Mouse (Mus musculus) liver, embryonic 15.5 days (tissue): ENCODE measurements around the gene Aldh3b2. TPM values are rescaled to one million over a fixed set of nuclear protein-coding genes. Genes with fewer than 3 reads are reported as not detected.
"Not testable (repeated sequence)": the region's sequence is repeated elsewhere in the genome, so short reads cannot be mapped to it uniquely, and the experiment has no call there.

Experiments used
- ATAC-seq: fragments of 200-750 bp; cut with Nextera tagmentation; 2 replicates; pipeline ENCODE4 v1.8.0; 2017; ENCODE audit warnings: moderate number of reproducible peaks, mild to moderate bottlenecking, moderate library complexity; ENCODE audit not compliant: insufficient read depth
- H3K27ac ChIP-seq: fragments of 300-500 bp; sonication (generic); replicated peaks from 2 replicates; pipeline ENCODE4 v1.5.1; 2015; ENCODE audit warnings: mild to moderate bottlenecking, inconsistent platforms
- H3K27me3 ChIP-seq: fragments of 300-500 bp; sonication (generic); 2 replicates; pipeline ENCODE4 v1.6.1; 2015; ENCODE audit warnings: mild to moderate bottlenecking, inconsistent platforms
- H3K36me3 ChIP-seq: fragments of 300-500 bp; sonication (generic); replicated peaks from 2 replicates; pipeline ENCODE4 v1.6.1; 2015; ENCODE audit warnings: moderate library complexity, mild to moderate bottlenecking, inconsistent platforms
- H3K4me1 ChIP-seq: fragments of 300-500 bp; sonication (generic); replicated peaks from 2 replicates; pipeline ENCODE4 v1.6.1; 2015; ENCODE audit warnings: inconsistent platforms
- H3K4me2 ChIP-seq: fragments of 300-500 bp; sonication (generic); 2 replicates; pipeline ENCODE4 v1.6.1; 2015; ENCODE audit warnings: moderate library complexity, mild to moderate bottlenecking, inconsistent platforms
- H3K4me3 ChIP-seq: fragments of 300-500 bp; sonication (generic); replicated peaks from 2 replicates; pipeline ENCODE4 v1.5.1; 2015; ENCODE audit warnings: mild to moderate bottlenecking, inconsistent platforms
- H3K9ac ChIP-seq: fragments of 300-500 bp; sonication (generic); 2 replicates; pipeline ENCODE4 v1.6.1; 2015; ENCODE audit warnings: moderate library complexity, mild to moderate bottlenecking, inconsistent platforms
- H3K9me3 ChIP-seq: fragments of 300-500 bp; sonication (generic); replicated peaks from 2 replicates; pipeline ENCODE4 v1.6.1; 2016; ENCODE audit warnings: inconsistent platforms
- WGBS: fragments of 180-500 bp; shearing (Covaris S2); methylation state at CpG from one replicate; pipeline ENCODE4 v1.1.7; 2015; ENCODE audit warnings: mixed read lengths; ENCODE audit not compliant: insufficient replicate concordance; 5-methylcytosine and 5-hydroxymethylcytosine counted together
- polyA plus RNA-seq: library from polyadenylated mRNA; unstranded; fragments of >200 nt; fragmentation: Nextera tagmentation; extraction: Ambion mirVana; gene quantifications from 2 replicates; pipeline ENCODE4 v1.2.1, GENCODE M21; 2015

The Aldh3b2 gene
- polyA plus RNA-seq, 1 experiment from 2014 or later = 0.32 TPM

- WGBS = 6% methylated on average over 2 of the region's 2 CpGs
- no peaks in the 10 kb centered on the region for H3K27me3 ChIP-seq
- no peak overlapping the region for H3K4me2 ChIP-seq
- H3K9ac ChIP-seq = no peak overlapping the region
- 0 out of 2 replicates have a peak, but pooled peaks cover 6% of the 10 kb centered on the region for H3K4me1 ChIP-seq
- no peak for ATAC-seq
- no peak overlapping the region for H3K27ac ChIP-seq
- H3K36me3 ChIP-seq = no peaks in the 10 kb centered on the region
- H3K9me3 ChIP-seq = no peaks in the 10 kb centered on the region
- no peak overlapping the region for H3K4me3 ChIP-seq
Observed at GRCm38 (mm10) chr19:3962469-3962868, 9.7 kb upstream of the Aldh3b2 start.

GRCm38 (mm10) chr19:3964030-3964429 is 8.1 kb upstream of the Aldh3b2 start:
- no peaks in the 10 kb centered on the region for H3K27me3 ChIP-seq
- 0 out of 2 replicates have a peak, but pooled peaks cover 7% of the 10 kb centered on the region for H3K4me1 ChIP-seq
- no peak overlapping the region for H3K27ac ChIP-seq
- no peaks in the 10 kb centered on the region for H3K36me3 ChIP-seq
- no peak overlapping the region for H3K9ac ChIP-seq
- no peak overlapping the region for H3K4me2 ChIP-seq
- ATAC-seq = no peak
- no peak overlapping the region for H3K4me3 ChIP-seq
- no peaks in the 10 kb centered on the region for H3K9me3 ChIP-seq
- 54% methylated on average over 4 of the region's 4 CpGs for WGBS

- peaks cover 9% of the 10 kb centered on the region for H3K4me1 ChIP-seq
- no peak overlapping the region for H3K9ac ChIP-seq
- H3K4me2 ChIP-seq = no peak overlapping the region
- WGBS = 58% methylated on average over 11 of the region's 11 CpGs
- ATAC-seq = no peak
- no peaks in the 10 kb centered on the region for H3K9me3 ChIP-seq
- no peaks in the 10 kb centered on the region for H3K27me3 ChIP-seq
- no peak overlapping the region for H3K27ac ChIP-seq
- H3K4me3 ChIP-seq = no peak overlapping the region
- no peaks in the 10 kb centered on the region for H3K36me3 ChIP-seq
Observed at GRCm38 (mm10) chr19:3966330-3967075, 5.6 kb upstream of the Aldh3b2 start.

GRCm38 (mm10) chr19:3967258-3967657 is 4.9 kb upstream of the Aldh3b2 start:
- Histone ChIP-seq H3K4me2 (no peak overlapping the region), H3K27me3 (no peaks in the 10 kb centered on the region), H3K9ac (no peak overlapping the region), H3K4me3 (no peak overlapping the region), H3K27ac (no peak overlapping the region), H3K4me1 (peaks cover 16% of the 10 kb centered on the region), H3K36me3 (no peaks in the 10 kb centered on the region), H3K9me3 (no peaks in the 10 kb centered on the region)
- no peak for ATAC-seq
- WGBS = 32% methylated on average over 3 of the region's 3 CpGs

- H3K9me3 ChIP-seq, H3K36me3 ChIP-seq, H3K4me2 ChIP-seq, ATAC-seq, H3K27me3 ChIP-seq, H3K27ac ChIP-seq, H3K9ac ChIP-seq, H3K4me3 ChIP-seq: not testable (repeated sequence)
- 75% methylated on average over 6 of the region's 6 CpGs for WGBS
- peaks cover 18% of the 10 kb centered on the region for H3K4me1 ChIP-seq
Observed at GRCm38 (mm10) chr19:3974608-3975007, 2.5 kb downstream of the Aldh3b2 start.

- 55% methylated on average over 2 of the region's 2 CpGs for WGBS
- no peaks in the 10 kb centered on the region for H3K36me3 ChIP-seq
- H3K27ac ChIP-seq = no peak overlapping the region
- no peaks in the 10 kb centered on the region for H3K9me3 ChIP-seq
- H3K9ac ChIP-seq = no peak overlapping the region
- H3K4me2 ChIP-seq = no peak overlapping the region
- no peak for ATAC-seq
- no peak overlapping the region for H3K4me3 ChIP-seq
- 0 out of 2 replicates have a peak, but pooled peaks cover 2% of the 10 kb centered on the region for H3K27me3 ChIP-seq
- H3K4me1 ChIP-seq = peaks cover 18% of the 10 kb centered on the region
Observed at GRCm38 (mm10) chr19:3975866-3976265, 3.7 kb downstream of the Aldh3b2 start.

- Histone ChIP-seq H3K4me1 (peaks cover 5% of the 10 kb centered on the region), H3K4me2 (no peak overlapping the region), H3K4me3 (no peak overlapping the region), H3K36me3 (no peaks in the 10 kb centered on the region), H3K9ac (no peak overlapping the region), H3K27ac (no peak overlapping the region), H3K27me3 (0 out of 2 replicates have a peak, but pooled peaks cover 7% of the 10 kb centered on the region), H3K9me3 (no peaks in the 10 kb centered on the region)
- peak; percentile 30; the same call in 1 of the 2 replicates for ATAC-seq
- WGBS = 15% methylated on average over 4 of the region's 4 CpGs
Observed at GRCm38 (mm10) chr19:3980309-3980708, 8.2 kb downstream of the Aldh3b2 start.

GRCm38 (mm10) chr19:3980917-3981316 is 8.8 kb downstream of the Aldh3b2 start:
- no peaks in the 10 kb centered on the region for H3K36me3 ChIP-seq
- H3K4me1 ChIP-seq = peaks cover 11% of the 10 kb centered on the region
- no peak overlapping the region for H3K27ac ChIP-seq
- no peak overlapping the region for H3K9ac ChIP-seq
- H3K4me2 ChIP-seq = no peak overlapping the region
- H3K4me3 ChIP-seq = no peak overlapping the region
- no peaks in the 10 kb centered on the region for H3K9me3 ChIP-seq
- ATAC-seq = no peak
- 64% methylated on average over 9 of the region's 9 CpGs for WGBS
- H3K27me3 ChIP-seq = 0 out of 2 replicates have a peak, but pooled peaks cover 7% of the 10 kb centered on the region

- H3K4me3 ChIP-seq = no peak overlapping the region
- no peaks in the 10 kb centered on the region for H3K9me3 ChIP-seq
- WGBS = 63% methylated on average over 9 of the region's 9 CpGs
- H3K27ac ChIP-seq = no peak overlapping the region
- no peak overlapping the region for H3K9ac ChIP-seq
- no peak for ATAC-seq
- H3K36me3 ChIP-seq = no peaks in the 10 kb centered on the region
- no peak overlapping the region for H3K4me2 ChIP-seq
- 0 out of 2 replicates have a peak, but pooled peaks cover 7% of the 10 kb centered on the region for H3K27me3 ChIP-seq
- peaks cover 32% of the 10 kb centered on the region for H3K4me1 ChIP-seq
Observed at GRCm38 (mm10) chr19:3983527-3984200, 11.5 kb downstream of the Aldh3b2 start.

- peak overlapping the region; percentile 51 for H3K27ac ChIP-seq
- no peaks in the 10 kb centered on the region for H3K36me3 ChIP-seq
- H3K9ac ChIP-seq = no peak overlapping the region
- 16% methylated on average over 8 of the region's 8 CpGs for WGBS
- H3K4me3 ChIP-seq = no peak overlapping the region
- no peaks in the 10 kb centered on the region for H3K9me3 ChIP-seq
- no peak overlapping the region for H3K4me2 ChIP-seq
- peaks cover 32% of the 10 kb centered on the region for H3K4me1 ChIP-seq
- ATAC-seq = peak; percentile 9; the same call in 1 of the 2 replicates
- 0 out of 2 replicates have a peak, but pooled peaks cover 7% of the 10 kb centered on the region for H3K27me3 ChIP-seq
Observed at GRCm38 (mm10) chr19:3985261-3985681, 13.1 kb downstream of the Aldh3b2 start.

- 0 out of 2 replicates have a peak within 1 kb of the TSS, but pooled peaks have one; percentile 14 for H3K4me3 ChIP-seq
- H3K27ac ChIP-seq = peak within 1 kb of the TSS; percentile 51
- peak; percentile 72 for ATAC-seq
- no peaks in the 10 kb centered on the region for H3K9me3 ChIP-seq
- WGBS = 8% methylated on average over 8 of the region's 8 CpGs
- no peak within 1 kb of the TSS for H3K9ac ChIP-seq
- no peaks in the 10 kb centered on the region for H3K36me3 ChIP-seq
- H3K4me1 ChIP-seq = peaks cover 32% of the 10 kb centered on the region
- H3K27me3 ChIP-seq = 0 out of 2 replicates have a peak, but pooled peaks cover 5% of the 10 kb centered on the region
- H3K4me2 ChIP-seq = peak within 1 kb of the TSS; percentile 24
Observed at GRCm38 (mm10) chr19:3986334-3986733, 14.2 kb downstream of the Aldh3b2 start, which contains the start of gene Acy3. TSS of gene Acy3 (plus strand) at chr19:3986570.
